Mouse (Mus musculus): Measurements from ENCODE around the gene Gm21972. TPM values are rescaled to one million over a fixed set of nuclear protein-coding genes. Genes with fewer than 3 reads are reported as not detected.

Gene Gm21972
- not detected for total RNA-seq (2023)

DNA sequence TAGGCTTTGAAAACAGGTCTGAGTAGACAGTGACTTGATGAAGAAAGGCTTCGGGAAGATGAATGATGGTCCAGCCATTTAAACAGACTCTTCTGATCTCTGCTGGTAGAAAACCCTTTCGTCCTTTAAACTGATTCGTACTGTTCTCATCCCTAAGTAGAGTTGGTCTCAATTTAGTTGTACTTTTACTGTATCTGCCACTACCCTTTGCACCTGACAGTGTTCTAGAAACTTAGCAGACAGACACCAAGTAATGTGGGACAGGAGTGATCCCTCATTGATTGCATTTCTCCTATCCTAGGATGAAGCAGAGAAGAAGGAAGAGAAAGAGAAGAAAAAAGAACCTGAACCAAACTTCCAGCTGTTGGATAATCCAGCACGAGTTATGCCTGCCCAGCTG lies at the start of gene Gm21972:
Gene Gm21972, plus strand, starts transcription at position 301 of the 400 bp plus-strand sequence.

DNA sequence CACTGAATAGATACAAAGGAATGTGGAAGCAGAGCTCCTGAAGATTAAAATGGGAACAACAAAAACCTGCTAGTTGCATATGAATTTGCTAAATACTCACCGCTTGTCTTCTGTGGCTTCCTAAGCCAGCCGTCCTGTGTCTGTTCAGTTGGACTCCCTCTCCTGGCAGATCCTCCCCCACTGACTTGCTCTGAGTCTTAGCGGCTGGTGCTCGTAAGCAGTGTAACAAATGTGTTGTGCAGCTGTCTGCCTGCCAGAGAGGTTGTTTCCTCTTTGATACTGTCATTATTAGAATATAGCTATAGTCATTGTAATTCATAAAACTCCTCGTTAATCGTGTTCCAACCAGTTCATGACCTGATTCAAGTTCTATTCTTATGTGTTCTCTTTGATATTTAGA lies 21.7 kb upstream of the Gm21972 start, which contains the start of gene Htr2b:
Gene Htr2b, minus strand, starts transcription at position 192 of the 400 bp plus-strand sequence.

GRCm38 (mm10) chr1:86154133-86154823 lies 20.8 kb downstream of the Gm21972 start, which contains the start of gene Armc9:
Armc9 (plus strand) TSS chr1:86154780.

Other genes starting within 250 kb of the Gm21972 start
- 10 to 100 TPM; 38.4 to 48.0 TPM for gene Itm2c, start 239.4 kb upstream of the Gm21972 start, total RNA-seq (2023)
- gene 4933407L21Rik, start 205.2 kb upstream of the Gm21972 start, total RNA-seq (2023): not detected
- under 1 TPM; 0.20 to 0.40 TPM for gene Gpr55, start 172.6 kb upstream of the Gm21972 start, total RNA-seq (2023)
- gene Spata3, start 116.8 kb upstream of the Gm21972 start, total RNA-seq (2023): not detected
- gene 2810459M11Rik, start 87.8 kb upstream of the Gm21972 start, total RNA-seq (2023): not detected
- gene Psmd1, start 69.2 kb upstream of the Gm21972 start, total RNA-seq (2023): 10 to 100 TPM; 43.0 to 46.7 TPM
- gene Htr2b, start 21.7 kb upstream of the Gm21972 start, total RNA-seq (2023): not detected
- 1 to 10 TPM; 1.9 to 4.1 TPM for gene Armc9, start 21.1 kb downstream of the Gm21972 start, total RNA-seq (2023)
- under 1 TPM; 0.22 to 0.24 TPM for gene B3gnt7, start 169.2 kb downstream of the Gm21972 start, total RNA-seq (2023)
- 100 to 1,000 TPM; 153 to 159 TPM for gene Ncl, start 225.8 kb downstream of the Gm21972 start, total RNA-seq (2023)

Data from neutrophil, adult 59 days (primary cell).